8 mouse cellular contexts compared by ENCODE assay signal in genomic region chr11:69326408-69327156, GRCm38 (mm10). TPM values are rescaled to one million over a fixed set of nuclear protein-coding genes. Genes with fewer than 3 reads are reported as not detected.
DNase-seq lines count a peak whose midpoint lies in the region; ATAC-seq and TF ChIP-seq lines count a peak whose summit lies in the region.

No protein-coding gene starts in this region.

- peak overlapping the region; percentile 22 for H3K9ac ChIP-seq in liver, postnatal 0 days (replicated peaks)

- ATAC-seq in megakaryocyte, adult 5-6 weeks (ENCODE audit: poor library complexity, severe bottlenecking) = no peak
- ATAC-seq in liver, postnatal 0 days = no peak

- H3K27me3 ChIP-seq in megakaryocyte, embryonic 14.5 days (replicated peaks) = peaks cover 52% of the 10 kb centered on the region
- peaks cover 42% of the 10 kb centered on the region for H3K27me3 ChIP-seq in liver, postnatal 0 days (ENCODE audit: insufficient read depth, low read length)
- H3K27me3 ChIP-seq in thymus, adult 2 months (ENCODE audit: control insufficient read depth, insufficient read depth, low read length) = no peaks in the 10 kb centered on the region

- peak overlapping the region; percentile 91 for H3K4me3 ChIP-seq in megakaryocyte, embryonic 14.5 days (replicated peaks)
- peak overlapping the region; percentile 48 for H3K4me3 ChIP-seq in liver, postnatal 0 days (ENCODE audit: low read depth, low read length)
- H3K4me3 ChIP-seq in thymus, adult 2 months (ENCODE audit: control insufficient read depth, insufficient read depth, low read length) = peak overlapping the region; percentile 56

- H3K4me1 ChIP-seq in megakaryocyte, embryonic 14.5 days = peaks cover 70% of the 10 kb centered on the region
- peaks cover 28% of the 10 kb centered on the region for H3K4me1 ChIP-seq in liver, postnatal 0 days (ENCODE audit: insufficient read depth)
- peaks cover 41% of the 10 kb centered on the region for H3K4me1 ChIP-seq in thymus, adult 2 months (replicated peaks; ENCODE audit: control insufficient read depth, insufficient read depth, low read length)

- no peak for TF ChIP-seq CTCF in liver, postnatal 0 days (IDR thresholded peaks at IDR 0.05; ENCODE audit: low read depth)
- TF ChIP-seq CTCF in thymus, adult 2 months (IDR thresholded peaks at IDR 0.05; ENCODE audit: borderline replicate concordance, control insufficient read depth, extremely low read depth, insufficient read depth, low read length, poor library complexity) = no peak

- H3K36me3 ChIP-seq in megakaryocyte, embryonic 14.5 days (replicated peaks; ENCODE audit: low read length) = no peaks in the 10 kb centered on the region
- H3K36me3 ChIP-seq in liver, postnatal 0 days (replicated peaks; ENCODE audit: insufficient read depth, low read length) = no peaks in the 10 kb centered on the region
- no peaks in the 10 kb centered on the region for H3K36me3 ChIP-seq in thymus, adult 2 months (ENCODE audit: control insufficient read depth, insufficient read depth, low read length)

- WGBS in liver, postnatal 0 days (ENCODE audit: insufficient replicate concordance) = 3% methylated on average over 43 of the region's 45 CpGs
- 3% methylated on average over 45 of the region's 45 CpGs for WGBS in thymus, adult 2 months

- TF ChIP-seq EP300 in liver, postnatal 0 days (IDR thresholded peaks at IDR 0.05; ENCODE audit: low read depth) = no peak

- peak overlapping the region; percentile 88 for H3K4me2 ChIP-seq in liver, postnatal 0 days (ENCODE audit: low read depth, low read length)

- no peak for TF ChIP-seq POLR2A in thymus, adult 2 months (IDR thresholded peaks at IDR 0.05; ENCODE audit: control insufficient read depth, extremely low read depth, insufficient read depth, low read length, poor library complexity)

- no peak overlapping the region for H3K27ac ChIP-seq in liver, postnatal 0 days (ENCODE audit: low read depth)
- H3K27ac ChIP-seq in thymus, adult 2 months (ENCODE audit: control insufficient read depth, insufficient read depth, low read length) = no peak overlapping the region

- peak; percentile 48 for DNase-seq in adrenal gland, postnatal 10 days
- DNase-seq in adrenal gland, postnatal 4 days (ENCODE audit: low spot score in 2 of 2) = no peak
- peak; percentile 33 for DNase-seq in heart, postnatal 4 days
- no peak for DNase-seq in liver, postnatal 0 days
- no peak for DNase-seq in thymus, adult 2 months
- DNase-seq in frontal cortex, postnatal 25 days (ENCODE audit: low spot score in 2 of 2) = no peak

- H3K9me3 ChIP-seq in megakaryocyte, embryonic 14.5 days = no peaks in the 10 kb centered on the region
- H3K9me3 ChIP-seq in liver, postnatal 0 days (ENCODE audit: low read length) = no peaks in the 10 kb centered on the region

RNA-seq across cellular contexts. Expression of gene Kcnab3, which starts 0.5 kb away (rescaled TPM):
- total RNA-seq in adrenal gland, postnatal 10 days (2021) = 1 to 10 TPM; 5.1 to 7.9 TPM
- total RNA-seq in adrenal gland, postnatal 4 days (2021) = 10 to 100 TPM in 1 of 2 experiments, 1 to 10 TPM in 1; 9.7 to 10.4 TPM
- polyA plus RNA-seq in megakaryocyte, embryonic 14.5 days (2012; ENCODE audit: insufficient read depth, low replicate concordance) = not detected in 2 replicates
- total RNA-seq in megakaryocyte, adult 5-6 weeks (2015) = 0.59 and 1.3 TPM in 2 replicates
- 0.40 and 1.7 TPM in 2 replicates for total RNA-seq in megakaryocyte, adult 5-6 weeks (2017)
- total RNA-seq in heart, postnatal 4 days (2021) = 1 to 10 TPM; 1.5 to 2.1 TPM
- polyA plus RNA-seq in liver, postnatal 0 days (2015; fragmentation: Nextera tagmentation; extraction: Ambion mirVana) = 0.20 TPM in 2 replicates
- polyA plus RNA-seq in thymus, adult 2 months (2012; rRNA removed) = 2.9 and 3.5 TPM in 2 replicates

RNA-seq across cellular contexts. Expression of gene Trappc1, which starts 2.8 kb away (rescaled TPM):
- 10 to 100 TPM; 75.1 to 78.6 TPM for total RNA-seq in adrenal gland, postnatal 10 days (2021)
- 10 to 100 TPM; 80.3 to 82.5 TPM for total RNA-seq in adrenal gland, postnatal 4 days (2021)
- polyA plus RNA-seq in megakaryocyte, embryonic 14.5 days (2012; ENCODE audit: insufficient read depth, low replicate concordance) = 11.6 TPM in 1 of 2 replicates, not detected in the other
- 219 and 269 TPM in 2 replicates for total RNA-seq in megakaryocyte, adult 5-6 weeks (2015)
- total RNA-seq in megakaryocyte, adult 5-6 weeks (2017) = 155 and 195 TPM in 2 replicates
- 10 to 100 TPM; 81.6 to 86.4 TPM for total RNA-seq in heart, postnatal 4 days (2021)
- 71.5 and 72.0 TPM in 2 replicates for polyA plus RNA-seq in liver, postnatal 0 days (2015; fragmentation: Nextera tagmentation; extraction: Ambion mirVana)
- 50.6 and 62.5 TPM in 2 replicates for polyA plus RNA-seq in thymus, adult 2 months (2012; rRNA removed)

RNA-seq across cellular contexts. Expression of gene Cntrob, which starts 3.0 kb away (rescaled TPM):
- total RNA-seq in adrenal gland, postnatal 10 days (2021) = 10 to 100 TPM in 1 of 2 experiments, 1 to 10 TPM in 1; 7.8 to 12.6 TPM
- total RNA-seq in adrenal gland, postnatal 4 days (2021) = 10 to 100 TPM; 17.4 to 17.8 TPM
- polyA plus RNA-seq in megakaryocyte, embryonic 14.5 days (2012; ENCODE audit: insufficient read depth, low replicate concordance) = 1.7 and 9.3 TPM in 2 replicates
- 15.2 and 28.3 TPM in 2 replicates for total RNA-seq in megakaryocyte, adult 5-6 weeks (2015)
- 10.4 and 13.8 TPM in 2 replicates for total RNA-seq in megakaryocyte, adult 5-6 weeks (2017)
- 10 to 100 TPM; 14.8 to 17.9 TPM for total RNA-seq in heart, postnatal 4 days (2021)
- 4.1 and 5.6 TPM in 2 replicates for polyA plus RNA-seq in liver, postnatal 0 days (2015; fragmentation: Nextera tagmentation; extraction: Ambion mirVana)
- polyA plus RNA-seq in thymus, adult 2 months (2012; rRNA removed) = 41.5 and 43.8 TPM in 2 replicates

RNA-seq across cellular contexts. Expression of gene Rnf227, which starts 13.7 kb away (rescaled TPM):
- 1 to 10 TPM; 4.2 to 7.2 TPM for total RNA-seq in adrenal gland, postnatal 10 days (2021)
- 10 to 100 TPM in 1 of 2 experiments, 1 to 10 TPM in 1; 9.4 to 10.6 TPM for total RNA-seq in adrenal gland, postnatal 4 days (2021)
- not detected in 2 replicates for polyA plus RNA-seq in megakaryocyte, embryonic 14.5 days (2012; ENCODE audit: insufficient read depth, low replicate concordance)
- total RNA-seq in megakaryocyte, adult 5-6 weeks (2015) = 3.7 and 8.1 TPM in 2 replicates
- 7.2 and 8.7 TPM in 2 replicates for total RNA-seq in megakaryocyte, adult 5-6 weeks (2017)
- total RNA-seq in heart, postnatal 4 days (2021) = 1 to 10 TPM; 2.4 to 3.1 TPM
- 0.87 and 1.3 TPM in 2 replicates for polyA plus RNA-seq in liver, postnatal 0 days (2015; fragmentation: Nextera tagmentation; extraction: Ambion mirVana)
- 3.3 and 4.1 TPM in 2 replicates for polyA plus RNA-seq in thymus, adult 2 months (2012; rRNA removed)

RNA-seq across cellular contexts. Expression of gene Chd3, which starts 42.6 kb away (rescaled TPM):
- 100 to 1,000 TPM in 1 of 2 experiments, 10 to 100 TPM in 1; 93.8 to 128 TPM for total RNA-seq in adrenal gland, postnatal 10 days (2021)
- total RNA-seq in adrenal gland, postnatal 4 days (2021) = 100 to 1,000 TPM; 164 to 190 TPM
- polyA plus RNA-seq in megakaryocyte, embryonic 14.5 days (2012; ENCODE audit: insufficient read depth, low replicate concordance) = 14.5 and 29.7 TPM in 2 replicates
- 13.6 and 13.9 TPM in 2 replicates for total RNA-seq in megakaryocyte, adult 5-6 weeks (2015)
- total RNA-seq in megakaryocyte, adult 5-6 weeks (2017) = 17.1 and 19.8 TPM in 2 replicates
- total RNA-seq in heart, postnatal 4 days (2021) = 10 to 100 TPM; 75.3 to 76.7 TPM
- polyA plus RNA-seq in liver, postnatal 0 days (2015; fragmentation: Nextera tagmentation; extraction: Ambion mirVana) = 7.8 and 8.7 TPM in 2 replicates
- polyA plus RNA-seq in thymus, adult 2 months (2012; rRNA removed) = 278 and 280 TPM in 2 replicates

Comparison
In these comparisons a context has a peak if more than half of its experiments do, and no peak if none do; other contexts are left out.
1. DNase-seq: peak in adrenal gland, postnatal 10 days (single experiment) and heart, postnatal 4 days (single experiment); none in adrenal gland, postnatal 4 days (0 of 2), liver, postnatal 0 days (single experiment), thymus, adult 2 months (single experiment) and frontal cortex, postnatal 25 days (0 of 2).
2. Peak in every context shown above with its lines, with median percentiles within 50 percentile points of each other: H3K4me3 ChIP-seq.